Mouse (Mus musculus): ENCODE measurements around the gene Rfk. TPM values are rescaled to one million over a fixed set of nuclear protein-coding genes. Genes with fewer than 3 reads are reported as not detected.

The Rfk gene
- polyA plus RNA-seq, 1 experiment from 2014 or later, result 64.1 TPM

DNA sequence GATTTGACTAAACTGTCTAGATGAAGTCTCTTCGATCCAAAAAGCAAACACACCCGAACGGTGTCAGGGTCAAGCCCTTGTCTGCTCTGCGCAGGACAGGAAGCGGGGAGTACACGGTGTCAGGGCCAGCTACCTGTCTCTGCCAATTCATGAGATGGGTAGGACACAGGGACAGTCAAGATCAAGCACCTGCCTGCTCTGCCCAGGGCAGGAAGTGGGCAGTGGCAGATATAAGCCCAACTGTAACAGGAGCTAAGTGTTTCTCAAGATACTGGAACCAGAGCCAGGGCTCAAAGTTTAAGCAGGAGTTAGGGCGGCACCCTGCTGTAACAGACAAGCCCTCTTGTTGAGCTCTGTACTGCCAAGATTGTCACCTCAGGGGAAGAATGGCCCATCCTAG is 49.7 kb downstream of the Rfk start:
- Histone ChIP-seq H3K36me3 (ENCODE audit: insufficient read depth) (no peaks in the 10 kb centered on the region), H3K27me3 (ENCODE audit: insufficient read depth, low read length) (no peaks in the 10 kb centered on the region), H3K4me1 (ENCODE audit: insufficient read depth) (no peaks in the 10 kb centered on the region), H3K4me3 (ENCODE audit: low read depth, low read length) (no peak overlapping the region), H3K9ac (no peak overlapping the region), H3K4me2 (no peak overlapping the region), H3K9me3 (ENCODE audit: low read depth, low read length) (no peaks in the 10 kb centered on the region), H3K27ac (ENCODE audit: low read depth) (no peak overlapping the region)
- no peak for ATAC-seq (ENCODE audit: insufficient read depth)
- DNase-seq, result no peak
- no peak for TF ChIP-seq CTCF (IDR thresholded peaks at IDR 0.05; ENCODE audit: low read depth)
- WGBS, result 75% methylated on average over 7 of the region's 7 CpGs

Other genes starting within 250 kb of the Rfk start
- 5.4 and 6.0 TPM in 2 replicates for gene Gcnt1, start 21.2 kb upstream of the Rfk start, polyA plus RNA-seq (2014; fragmentation: Nextera tagmentation; extraction: Ambion mirVana)

All from lung, embryonic 14.5 days (tissue).